Mouse (Mus musculus): ENCODE measurements at regions not wholly inside any gene's neighbourhood (a gene's known extent, or its start where the extent isn't known, plus 50 kb on each side); places are given as distances from the start of the nearest gene placed in this dataset.

- TF ChIP-seq RAD21 (IDR thresholded peaks at IDR 0.05; ENCODE audit: low read depth, low read length) (no peak), MAX (IDR thresholded peaks at IDR 0.05; ENCODE audit: low read length) (no peak), BHLHE40 (IDR thresholded peaks at IDR 0.05; ENCODE audit: borderline replicate concordance, low read depth, low read length) (no peak), MEF2A (IDR thresholded peaks at IDR 0.05; ENCODE audit: extremely low read depth, insufficient replicate concordance, low read depth, low read length, poor library complexity, severe bottlenecking) (no peak), NRF1 (IDR thresholded peaks at IDR 0.05; ENCODE audit: insufficient read depth, low read depth, low read length, poor library complexity, severe bottlenecking) (no peak), RCOR1 (IDR thresholded peaks at IDR 0.05; ENCODE audit: low read depth, low read length) (no peak), SMC3 (IDR thresholded peaks at IDR 0.05; ENCODE audit: low read depth, low read length) (no peak), SIN3A (IDR thresholded peaks at IDR 0.05; ENCODE audit: low read length) (no peak; the same call in 1 of the 2 replicates), JUND (IDR thresholded peaks at IDR 0.05; ENCODE audit: low read depth, low read length) (no peak), NELFE (IDR thresholded peaks at IDR 0.05; ENCODE audit: low read depth, low read length) (no peak), MXI1 (IDR thresholded peaks at IDR 0.05; ENCODE audit: low read depth, low read length) (no peak), CHD2 (IDR thresholded peaks at IDR 0.05; ENCODE audit: low read length) (no peak), KAT2A (conservative IDR thresholded peaks at IDR 0.05; ENCODE audit: low read depth, low read length) (no peak), CHD1 (IDR thresholded peaks at IDR 0.05; ENCODE audit: low read depth, low read length) (no peak), POLR2A (IDR thresholded peaks at IDR 0.05; ENCODE audit: control insufficient read depth in 1 of 2, insufficient read depth in 1 of 2, low read depth in 1 of 2, low read length in 2 of 2, poor library complexity in 1 of 2) (no peak)
Observed at GRCm38 (mm10) chr12:8076010-8076540, 98.6 kb downstream of the Apob start (continued).

GRCm38 (mm10) chr12:8077346-8077745 lies 99.9 kb downstream of the Apob start:
- no peaks in the 10 kb centered on the region for H3K9me3 ChIP-seq (replicated peaks; ENCODE audit: insufficient read depth, low read length)
- H3K27ac ChIP-seq (ENCODE audit: control insufficient read depth, low read depth, low read length) = no peak overlapping the region
- H3K4me1 ChIP-seq (ENCODE audit: control insufficient read depth in 1 of 2, insufficient read depth in 2 of 2, low read length in 2 of 2) = peaks cover 7 to 12% of the 10 kb centered on the region in 2 experiments; a peak in 3 of 4 replicates
- H3K9ac ChIP-seq (ENCODE audit: control insufficient read depth, low read depth, low read length, poor library complexity, severe bottlenecking) = no peak overlapping the region
- TF ChIP-seq BHLHE40 (IDR thresholded peaks at IDR 0.05; ENCODE audit: borderline replicate concordance, low read depth, low read length) = no peak
- no peak for TF ChIP-seq MEF2A (IDR thresholded peaks at IDR 0.05; ENCODE audit: extremely low read depth, insufficient replicate concordance, low read depth, low read length, poor library complexity, severe bottlenecking)
- no peak for TF ChIP-seq ELF1 (IDR thresholded peaks at IDR 0.05; ENCODE audit: low read depth, low read length)
- no peak for TF ChIP-seq RAD21 (IDR thresholded peaks at IDR 0.05; ENCODE audit: low read depth, low read length)
- TF ChIP-seq MAX (IDR thresholded peaks at IDR 0.05; ENCODE audit: low read length) = no peak
- no peak for TF ChIP-seq SIN3A (IDR thresholded peaks at IDR 0.05; ENCODE audit: low read length)
- TF ChIP-seq USF2 (IDR thresholded peaks at IDR 0.05; ENCODE audit: borderline replicate concordance in 1 of 2, insufficient read depth in 1 of 2, low read depth in 1 of 2, low read length in 2 of 2) = no peak
- no peak for TF ChIP-seq TAL1 (IDR thresholded peaks at IDR 0.05; ENCODE audit: low read length)
- no peak for TF ChIP-seq MAZ (IDR thresholded peaks at IDR 0.05; ENCODE audit: low read depth, low read length)
- TF ChIP-seq ZNF384 (IDR thresholded peaks at IDR 0.05; ENCODE audit: low read depth, low read length) = no peak
- no peak for TF ChIP-seq ETS1 (IDR thresholded peaks at IDR 0.05; ENCODE audit: low read depth, low read length)
- TF ChIP-seq CHD2 (IDR thresholded peaks at IDR 0.05; ENCODE audit: low read length) = no peak
- TF ChIP-seq NRF1 (IDR thresholded peaks at IDR 0.05; ENCODE audit: insufficient read depth, low read depth, low read length, poor library complexity, severe bottlenecking) = no peak
- TF ChIP-seq ZKSCAN1 (IDR thresholded peaks at IDR 0.05; ENCODE audit: low read depth, low read length) = no peak
- TF ChIP-seq RCOR1 (IDR thresholded peaks at IDR 0.05; ENCODE audit: low read depth, low read length) = no peak
- no peak for TF ChIP-seq MYC (IDR thresholded peaks at IDR 0.05; ENCODE audit: low read depth, low read length)
- TF ChIP-seq MXI1 (IDR thresholded peaks at IDR 0.05; ENCODE audit: low read depth, low read length) = no peak
- no peaks in the 10 kb centered on the region for H3K79me2 ChIP-seq (ENCODE audit: control insufficient read depth, insufficient read depth, low read length, poor library complexity)
- DNase-seq (ENCODE audit: low read depth, low spot score) = no peak
- peaks cover 0 to 14% of the 10 kb centered on the region in 2 experiments; a peak in 2 of 4 replicates for H3K36me3 ChIP-seq (ENCODE audit: control insufficient read depth in 1 of 2, insufficient read depth in 2 of 2, low read length in 2 of 2)
- H3K4me3 ChIP-seq (ENCODE audit: control insufficient read depth in 1 of 2, insufficient read depth in 1 of 2, low read depth in 2 of 2, low read length in 2 of 2) = no peak overlapping the region
- no peaks in the 10 kb centered on the region for H3K27me3 ChIP-seq (ENCODE audit: control insufficient read depth in 1 of 2, insufficient read depth in 2 of 2, low read length in 2 of 2)

Measured in MEL (cell line).